Comparison of ENCODE assay signal across 8 mouse cellular contexts in the genomic region with DNA sequence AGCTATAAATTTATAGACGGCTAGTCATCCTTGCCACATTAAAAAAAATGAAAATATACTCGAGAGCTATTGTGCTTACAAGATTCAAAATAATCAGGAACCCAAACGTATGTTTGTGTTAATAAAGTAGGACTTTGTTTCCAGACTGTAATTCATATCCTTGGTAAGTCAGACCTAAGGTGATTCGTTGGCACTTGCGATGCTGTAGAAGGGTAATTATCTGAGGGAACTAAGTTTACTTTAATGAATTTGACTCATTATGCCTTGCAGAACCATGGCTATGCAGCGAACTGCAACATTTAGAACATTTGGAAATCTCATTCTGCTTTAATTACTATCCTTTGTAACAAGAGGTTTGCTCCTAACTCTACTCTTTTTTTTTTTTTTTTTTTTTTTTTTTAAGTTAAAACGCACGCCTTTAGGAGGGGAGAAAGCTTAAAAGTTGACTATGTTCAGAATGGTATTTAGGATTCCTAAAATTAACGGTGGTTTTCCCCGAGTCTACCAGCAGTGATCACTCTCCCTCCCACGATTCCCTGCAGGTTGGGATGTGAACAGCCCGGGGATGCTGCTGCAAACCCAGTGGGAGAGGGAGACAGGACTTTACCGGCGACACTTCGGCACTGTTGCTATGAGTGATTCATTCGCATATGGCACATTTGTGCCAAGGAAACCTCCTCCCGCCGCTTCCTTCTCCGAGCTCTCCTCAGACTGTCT. TPM values are rescaled to one million over a fixed set of nuclear protein-coding genes. Genes with fewer than 3 reads are reported as not detected.
DNase-seq lines count a peak whose midpoint lies in the region; ATAC-seq and TF ChIP-seq lines count a peak whose summit lies in the region.

No protein-coding gene starts in this region.

- H3K27me3 ChIP-seq in heart, embryonic 12.5 days (replicated peaks) = no peaks in the 10 kb centered on the region
- 0 out of 2 replicates have a peak, but pooled peaks cover 3% of the 10 kb centered on the region for H3K27me3 ChIP-seq in E14TG2a.4 (ENCODE audit: insufficient read depth, low read length)
- H3K27me3 ChIP-seq in forebrain, embryonic 15.5 days = no peaks in the 10 kb centered on the region

- TF ChIP-seq CTCF in E14TG2a.4 (conservative IDR thresholded peaks at IDR 0.05; ENCODE audit: low read length) = 0 out of 2 replicates have a peak, but pooled peaks have one; percentile 6

- peak overlapping the region; percentile 95 for H3K9ac ChIP-seq in heart, embryonic 12.5 days
- H3K9ac ChIP-seq in forebrain, embryonic 15.5 days (replicated peaks) = peak overlapping the region; percentile 82

- 14% methylated on average over 19 of the region's 19 CpGs for WGBS in heart, embryonic 12.5 days
- WGBS in forebrain, embryonic 15.5 days = 11% methylated on average over 19 of the region's 19 CpGs

- no peaks in the 10 kb centered on the region for H3K9me3 ChIP-seq in heart, embryonic 12.5 days (replicated peaks)
- no peaks in the 10 kb centered on the region for H3K9me3 ChIP-seq in E14TG2a.4 (ENCODE audit: low read length)
- no peaks in the 10 kb centered on the region for H3K9me3 ChIP-seq in forebrain, embryonic 15.5 days

- H3K4me1 ChIP-seq in heart, embryonic 12.5 days (replicated peaks) = peaks cover 3% of the 10 kb centered on the region; the same call in 1 of the 2 replicates
- H3K4me1 ChIP-seq in E14TG2a.4 (replicated peaks; ENCODE audit: low read depth, low read length) = peaks cover 22% of the 10 kb centered on the region
- peaks cover 27% of the 10 kb centered on the region for H3K4me1 ChIP-seq in forebrain, embryonic 15.5 days

- H3K4me2 ChIP-seq in heart, embryonic 12.5 days = peak overlapping the region; percentile 67
- H3K4me2 ChIP-seq in forebrain, embryonic 15.5 days (replicated peaks) = peak overlapping the region; percentile 49

- DNase-seq in heart, adult 8-10 months (ENCODE audit: low spot score) = no peak
- DNase-seq in adrenal gland, adult (ENCODE audit: inconsistent age in 2 of 2, low spot score in 1 of 2) = no peak
- DNase-seq in ovary, postnatal 10 days (ENCODE audit: low spot score) = no peak
- no peak for DNase-seq in urinary bladder, postnatal 25 days (ENCODE audit: low spot score)

- peak overlapping the region; percentile 99 for H3K27ac ChIP-seq in heart, embryonic 12.5 days (ENCODE audit: poor library complexity, severe bottlenecking)
- H3K27ac ChIP-seq in forebrain, embryonic 15.5 days (replicated peaks) = peak overlapping the region; percentile 98

- ATAC-seq in heart, embryonic 12.5 days (ENCODE audit: insufficient number of reproducible peaks, low FRiP score) = peak; percentile 30
- ATAC-seq in forebrain, embryonic 15.5 days (replicated peaks) = peak; percentile 78
- ATAC-seq in megakaryocyte-erythroid progenitor cell, adult 5-6 weeks (replicated peaks; ENCODE audit: low FRiP score, low TSS enrichment, poor library complexity, severe bottlenecking) = peak; percentile 43

- H3K4me3 ChIP-seq in heart, embryonic 12.5 days = peak overlapping the region; percentile 94
- H3K4me3 ChIP-seq in E14TG2a.4 (replicated peaks; ENCODE audit: low read length) = peak overlapping the region; percentile 95
- H3K4me3 ChIP-seq in forebrain, embryonic 15.5 days = peak overlapping the region; percentile 74

- no peaks in the 10 kb centered on the region for H3K36me3 ChIP-seq in heart, embryonic 12.5 days
- H3K36me3 ChIP-seq in E14TG2a.4 (ENCODE audit: insufficient read depth, low read length) = no peaks in the 10 kb centered on the region
- no peaks in the 10 kb centered on the region for H3K36me3 ChIP-seq in forebrain, embryonic 15.5 days

RNA-seq across cellular contexts. Expression of gene Homer1, which starts 3.6 kb away (rescaled TPM):
- polyA plus RNA-seq in heart, embryonic 12.5 days (2016; fragmentation: Nextera tagmentation; extraction: Ambion mirVana) = 23.5 and 27.7 TPM in 2 replicates
- 10 to 100 TPM; 56.1 to 67.6 (median 57.1) TPM for total RNA-seq in heart, adult 8-10 months (2022)
- polyA plus RNA-seq in forebrain, embryonic 15.5 days (2015; fragmentation: Nextera tagmentation; extraction: Ambion mirVana) = 15.6 and 17.4 TPM in 2 replicates
- total RNA-seq in megakaryocyte-erythroid progenitor cell, adult 5-6 weeks (2014; fragmentation: Nextera tagmentation) = 11.5 and 11.6 TPM in 2 replicates
- total RNA-seq in megakaryocyte-erythroid progenitor cell, adult 5-6 weeks (2017) = 14.1 and 21.1 TPM in 2 replicates
